Comparison of ENCODE assay signal across 12 mouse cellular contexts in genomic region chr5:114807063-114807462, GRCm38 (mm10). TPM values are rescaled to one million over a fixed set of nuclear protein-coding genes. Genes with fewer than 3 reads are reported as not detected.
DNase-seq lines count a peak whose midpoint lies in the region; ATAC-seq lines count a peak whose summit lies in the region.
"Had no signal": no experiment of that assay in that cellular context is flagged by ENCODE, and none has a peak within 500 bp of the region (broad histone marks: within the 10 kb centered on the region; RNA-seq: fewer than 3 reads in every experiment).

No protein-coding gene starts in this region.

- no peak for DNase-seq in heart, postnatal 14 days
- DNase-seq in lung, postnatal 14 days: no peak
- no peak for DNase-seq in limb, embryonic 11.5 days (ENCODE audit: low spot score)
- no peak for DNase-seq in adrenal gland, adult 2 months
- no peak for DNase-seq in layer of hippocampus, postnatal 25 days (ENCODE audit: extremely low spot score in 1 of 2, low spot score in 1 of 2)
- DNase-seq: thymus, postnatal 36 days had no signal

- no peak overlapping the region for H3K4me3 ChIP-seq in heart, embryonic 12.5 days
- H3K4me3 ChIP-seq in lung, embryonic 15.5 days: no peak overlapping the region
- no peak overlapping the region for H3K4me3 ChIP-seq in limb, embryonic 11.5 days (ENCODE audit: low read depth, low read length)
- no peak overlapping the region for H3K4me3 ChIP-seq in midbrain, embryonic 15.5 days
- H3K4me3 ChIP-seq: neural tube, embryonic 12.5 days had no signal

- peak overlapping the region; percentile 29 for H3K9ac ChIP-seq in heart, embryonic 12.5 days
- no peak overlapping the region for H3K9ac ChIP-seq in lung, embryonic 15.5 days
- H3K9ac ChIP-seq in limb, embryonic 11.5 days (ENCODE audit: low read length): no peak overlapping the region
- H3K9ac ChIP-seq in midbrain, embryonic 15.5 days: no peak overlapping the region
- H3K9ac ChIP-seq: neural tube, embryonic 12.5 days had no signal

- H3K4me2 ChIP-seq in heart, embryonic 12.5 days: peak overlapping the region; percentile 39
- H3K4me2 ChIP-seq in lung, embryonic 15.5 days: no peak overlapping the region
- no peak overlapping the region; the same call in 1 of the 2 replicates for H3K4me2 ChIP-seq in limb, embryonic 11.5 days (ENCODE audit: low read depth, severe bottlenecking)
- no peak overlapping the region for H3K4me2 ChIP-seq in midbrain, embryonic 15.5 days
- H3K4me2 ChIP-seq: neural tube, embryonic 12.5 days had no signal

- peaks cover 32% of the 10 kb centered on the region for H3K4me1 ChIP-seq in heart, embryonic 12.5 days (replicated peaks)
- H3K4me1 ChIP-seq in lung, embryonic 15.5 days: 0 out of 2 replicates have a peak, but pooled peaks cover 3% of the 10 kb centered on the region
- H3K4me1 ChIP-seq in limb, embryonic 11.5 days (ENCODE audit: control insufficient read depth, insufficient read depth, low read length): peaks cover 22% of the 10 kb centered on the region
- H3K4me1 ChIP-seq in midbrain, embryonic 15.5 days: peaks cover 31% of the 10 kb centered on the region

- intact Hi-C loops in heart, postnatal 14 days (cut with DNase I): no loop called here

- 0 out of 2 replicates have a peak, but pooled peaks have one; percentile 30 for ATAC-seq in heart, embryonic 12.5 days (ENCODE audit: insufficient number of reproducible peaks, low FRiP score)
- no peak for ATAC-seq in lung, embryonic 15.5 days (ENCODE audit: borderline replicate concordance, extremely low read depth, low FRiP score, low TSS enrichment)
- ATAC-seq in limb, embryonic 11.5 days (ENCODE audit: insufficient number of reproducible peaks, low FRiP score, low TSS enrichment, low read depth): no peak
- ATAC-seq in midbrain, embryonic 15.5 days (replicated peaks): no peak

- peak overlapping the region; percentile 81 for H3K27ac ChIP-seq in heart, embryonic 12.5 days (ENCODE audit: poor library complexity, severe bottlenecking)
- peak overlapping the region; percentile 69; the same call in 1 of the 2 replicates for H3K27ac ChIP-seq in lung, embryonic 15.5 days
- H3K27ac ChIP-seq in limb, embryonic 11.5 days (replicated peaks; ENCODE audit: low read depth, low read length): peak overlapping the region; percentile 51
- peak overlapping the region; percentile 31 for H3K27ac ChIP-seq in midbrain, embryonic 15.5 days
- H3K27ac ChIP-seq: neural tube, embryonic 12.5 days had no signal

- H3K36me3 ChIP-seq in heart, embryonic 12.5 days: peaks cover 44% of the 10 kb centered on the region
- H3K36me3 ChIP-seq in lung, embryonic 15.5 days: peaks cover 46% of the 10 kb centered on the region
- peaks cover 10% of the 10 kb centered on the region; the same call in 1 of the 2 replicates for H3K36me3 ChIP-seq in limb, embryonic 11.5 days (ENCODE audit: control insufficient read depth, insufficient read depth, low read length)
- peaks cover 33% of the 10 kb centered on the region for H3K36me3 ChIP-seq in midbrain, embryonic 15.5 days (replicated peaks)

- H3K9me3 ChIP-seq in heart, embryonic 12.5 days (replicated peaks): no peaks in the 10 kb centered on the region
- H3K9me3 ChIP-seq in lung, embryonic 15.5 days: no peaks in the 10 kb centered on the region
- no peaks in the 10 kb centered on the region for H3K9me3 ChIP-seq in limb, embryonic 11.5 days (ENCODE audit: control insufficient read depth, low read length)
- H3K9me3 ChIP-seq in midbrain, embryonic 15.5 days: no peaks in the 10 kb centered on the region
- H3K9me3 ChIP-seq: neural tube, embryonic 12.5 days had no signal

- 22% methylated on average over 9 of the region's 9 CpGs for WGBS in heart, embryonic 12.5 days
- 52% methylated on average over 9 of the region's 9 CpGs for WGBS in lung, embryonic 15.5 days
- 53% methylated on average over 9 of the region's 9 CpGs for WGBS in limb, embryonic 11.5 days
- WGBS in midbrain, embryonic 15.5 days: 38% methylated on average over 9 of the region's 9 CpGs

- H3K27me3 ChIP-seq in heart, embryonic 12.5 days (replicated peaks): no peaks in the 10 kb centered on the region
- H3K27me3 ChIP-seq in lung, embryonic 15.5 days: no peaks in the 10 kb centered on the region
- no peaks in the 10 kb centered on the region for H3K27me3 ChIP-seq in limb, embryonic 11.5 days (ENCODE audit: control insufficient read depth, insufficient read depth, low read length)
- H3K27me3 ChIP-seq in midbrain, embryonic 15.5 days (replicated peaks): no peaks in the 10 kb centered on the region
- H3K27me3 ChIP-seq: neural tube, embryonic 12.5 days had no signal

RNA-seq across cellular contexts. Expression of gene 1500011B03Rik, which starts 16.2 kb away (rescaled TPM):
- polyA plus RNA-seq in heart, embryonic 12.5 days (2016; fragmentation: Nextera tagmentation; extraction: Ambion mirVana): 53.2 and 57.5 TPM in 2 replicates
- 10 to 100 TPM in 1 of 2 experiments, 1 to 10 TPM in 1; 8.6 to 12.3 TPM for total RNA-seq in heart, postnatal 14 days (2021)
- 76.5 and 76.8 TPM in 2 replicates for polyA plus RNA-seq in lung, embryonic 15.5 days (2015; fragmentation: Nextera tagmentation; extraction: Ambion mirVana)
- polyA plus RNA-seq in limb, embryonic 11.5 days (2014; fragmentation: Nextera tagmentation; extraction: Ambion mirVana): 91.5 and 93.4 TPM in 2 replicates
- polyA plus RNA-seq in midbrain, embryonic 15.5 days (2015; fragmentation: Nextera tagmentation; extraction: Ambion mirVana): 270 and 271 TPM in 2 replicates
- total RNA-seq in adrenal gland, adult 2 months (2021): 10 to 100 TPM; 23.1 to 36.6 TPM
- polyA plus RNA-seq in adrenal gland, adult 2 months (2012; rRNA removed): 29.7 and 30.6 TPM in 2 replicates
- total RNA-seq in layer of hippocampus, postnatal 25 days (2021): 100 to 1,000 TPM; 162 to 172 TPM

RNA-seq across cellular contexts. Expression of gene Git2, which starts 31.7 kb away (rescaled TPM):
- polyA plus RNA-seq in heart, embryonic 12.5 days (2016; fragmentation: Nextera tagmentation; extraction: Ambion mirVana): 33.6 and 36.4 TPM in 2 replicates
- total RNA-seq in heart, postnatal 14 days (2021): 10 to 100 TPM; 42.4 to 44.8 TPM
- polyA plus RNA-seq in lung, embryonic 15.5 days (2015; fragmentation: Nextera tagmentation; extraction: Ambion mirVana): 48.7 and 49.3 TPM in 2 replicates
- 35.2 and 39.1 TPM in 2 replicates for polyA plus RNA-seq in limb, embryonic 11.5 days (2014; fragmentation: Nextera tagmentation; extraction: Ambion mirVana)
- 51.6 and 52.9 TPM in 2 replicates for polyA plus RNA-seq in midbrain, embryonic 15.5 days (2015; fragmentation: Nextera tagmentation; extraction: Ambion mirVana)
- total RNA-seq in adrenal gland, adult 2 months (2021): 10 to 100 TPM; 35.5 to 40.9 TPM
- polyA plus RNA-seq in adrenal gland, adult 2 months (2012; rRNA removed): 37.7 and 40.5 TPM in 2 replicates
- 10 to 100 TPM; 35.9 to 47.2 TPM for total RNA-seq in layer of hippocampus, postnatal 25 days (2021)

RNA-seq across cellular contexts. Expression of gene Ankrd13a, which starts 32.6 kb away (rescaled TPM):
- polyA plus RNA-seq in heart, embryonic 12.5 days (2016; fragmentation: Nextera tagmentation; extraction: Ambion mirVana): 45.2 and 45.6 TPM in 2 replicates
- total RNA-seq in heart, postnatal 14 days (2021): 10 to 100 TPM; 45.7 to 46.5 TPM
- polyA plus RNA-seq in lung, embryonic 15.5 days (2015; fragmentation: Nextera tagmentation; extraction: Ambion mirVana): 77.4 and 79.3 TPM in 2 replicates
- polyA plus RNA-seq in limb, embryonic 11.5 days (2014; fragmentation: Nextera tagmentation; extraction: Ambion mirVana): 49.4 and 54.2 TPM in 2 replicates
- 31.1 and 34.7 TPM in 2 replicates for polyA plus RNA-seq in midbrain, embryonic 15.5 days (2015; fragmentation: Nextera tagmentation; extraction: Ambion mirVana)
- 10 to 100 TPM; 78.4 to 92.4 TPM for total RNA-seq in adrenal gland, adult 2 months (2021)
- polyA plus RNA-seq in adrenal gland, adult 2 months (2012; rRNA removed): 51.1 and 51.8 TPM in 2 replicates
- total RNA-seq in layer of hippocampus, postnatal 25 days (2021): 10 to 100 TPM; 41.1 to 43.1 TPM

RNA-seq across cellular contexts. Expression of gene 4930519G04Rik, which starts 46.4 kb away (rescaled TPM):
- polyA plus RNA-seq in heart, embryonic 12.5 days (2016; fragmentation: Nextera tagmentation; extraction: Ambion mirVana): not detected in 2 replicates
- total RNA-seq in heart, postnatal 14 days (2021): not detected
- polyA plus RNA-seq in lung, embryonic 15.5 days (2015; fragmentation: Nextera tagmentation; extraction: Ambion mirVana): not detected in 2 replicates
- polyA plus RNA-seq in limb, embryonic 11.5 days (2014; fragmentation: Nextera tagmentation; extraction: Ambion mirVana): not detected in 2 replicates
- not detected in 2 replicates for polyA plus RNA-seq in midbrain, embryonic 15.5 days (2015; fragmentation: Nextera tagmentation; extraction: Ambion mirVana)
- total RNA-seq in adrenal gland, adult 2 months (2021): not detected
- polyA plus RNA-seq in adrenal gland, adult 2 months (2012; rRNA removed): not detected in 2 replicates
- total RNA-seq in layer of hippocampus, postnatal 25 days (2021): not detected
- total RNA-seq: left cerebral cortex, postnatal 10 days had no signal
- polyA plus RNA-seq: inflammation-experienced regulatory T-cells, adult 6 months; neural tube, embryonic 12.5 days had no signal

RNA-seq across cellular contexts. Expression of gene Gm9936, which starts 51.4 kb away (rescaled TPM):
- 0.06 TPM in 1 of 2 replicates, not detected in the other for polyA plus RNA-seq in heart, embryonic 12.5 days (2016; fragmentation: Nextera tagmentation; extraction: Ambion mirVana)
- total RNA-seq in heart, postnatal 14 days (2021): not detected
- not detected in 2 replicates for polyA plus RNA-seq in lung, embryonic 15.5 days (2015; fragmentation: Nextera tagmentation; extraction: Ambion mirVana)
- 0.07 TPM in 1 of 2 replicates, not detected in the other for polyA plus RNA-seq in limb, embryonic 11.5 days (2014; fragmentation: Nextera tagmentation; extraction: Ambion mirVana)
- polyA plus RNA-seq in midbrain, embryonic 15.5 days (2015; fragmentation: Nextera tagmentation; extraction: Ambion mirVana): 3.0 and 3.6 TPM in 2 replicates
- not detected for total RNA-seq in adrenal gland, adult 2 months (2021)
- polyA plus RNA-seq in adrenal gland, adult 2 months (2012; rRNA removed): not detected in 2 replicates
- under 1 TPM; 0.75 to 0.84 TPM for total RNA-seq in layer of hippocampus, postnatal 25 days (2021)
- polyA plus RNA-seq: inflammation-experienced regulatory T-cells, adult 6 months had no signal

Comparison
In these comparisons a context has a peak if more than half of its experiments do, and no peak if none do; other contexts are left out.
1. H3K27ac ChIP-seq: peak in every context shown above with its lines; median percentile 81 in heart, embryonic 12.5 days; 69 in lung, embryonic 15.5 days; 51 in limb, embryonic 11.5 days; 31 in midbrain, embryonic 15.5 days.